Mouse (Mus musculus): Measurements from ENCODE around the gene Cp.
"Not testable (repeated sequence)": the region's sequence is repeated elsewhere in the genome, so short reads cannot be mapped to it uniquely, and the experiment has no call there.

DNA sequence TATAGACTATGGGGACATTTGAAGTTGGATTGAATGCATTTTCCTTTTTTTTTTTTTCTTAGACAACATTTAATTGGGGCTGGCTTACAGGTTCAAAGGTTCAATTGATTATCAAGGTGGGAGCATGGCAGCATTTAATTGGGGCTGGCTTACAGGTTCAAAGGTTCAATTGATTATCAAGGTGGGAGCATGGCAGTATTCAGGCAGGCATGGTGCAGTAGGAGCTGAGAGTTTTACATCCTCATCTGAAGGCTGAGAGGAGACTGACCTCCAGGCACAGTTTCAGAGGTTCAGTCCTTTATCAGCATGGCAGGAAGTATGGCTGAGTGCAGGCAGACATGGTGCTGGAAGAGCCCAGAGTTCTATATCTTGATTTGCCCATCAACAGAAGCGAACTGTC lies 7.5 kb upstream of the Cp start:
- not testable (repeated sequence) for TF ChIP-seq POLR2A (IDR thresholded peaks at IDR 0.05; ENCODE audit: borderline replicate concordance, insufficient read depth, low read length); CTCF (IDR thresholded peaks at IDR 0.05; ENCODE audit: borderline replicate concordance, insufficient read depth, low read depth, low read length)

Data from cerebellum, adult 2 months (tissue).